In the genomic region with DNA sequence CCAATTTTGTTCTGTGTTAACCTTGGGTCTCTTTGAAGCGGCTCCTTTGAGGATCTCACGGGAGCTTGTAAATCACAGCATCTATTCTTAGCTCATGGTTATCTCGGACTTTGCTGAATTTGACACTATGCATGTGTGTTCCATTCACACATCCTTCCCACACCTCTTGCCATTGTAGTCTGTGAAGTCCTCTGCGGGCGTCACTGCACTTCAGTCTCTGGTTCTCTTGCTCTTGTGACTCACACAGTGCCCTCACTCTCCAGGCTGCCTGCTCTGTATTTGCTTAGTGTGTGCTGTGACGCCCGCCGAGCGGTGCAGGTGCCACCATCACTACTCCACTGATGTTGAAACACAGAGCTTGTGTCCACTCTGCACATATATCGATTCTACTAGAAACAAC, we compare ENCODE assay signal across 24 mouse cellular contexts.
DNase-seq lines count a peak whose midpoint lies in the region; ATAC-seq lines count a peak whose summit lies in the region.
"Had no signal": no experiment of that assay in that cellular context is flagged by ENCODE, and none has a peak within 500 bp of the region (broad histone marks: within the 10 kb centered on the region; RNA-seq: fewer than 3 reads in every experiment).

No protein-coding gene starts in this region.

- WGBS in heart, embryonic 11.5 days (ENCODE audit: insufficient replicate concordance): 53% methylated on average over 10 of the region's 10 CpGs
- 51% methylated on average over 10 of the region's 10 CpGs for WGBS in heart, embryonic 16.5 days

- ATAC-seq in frontal cortex, adult (ENCODE audit: low TSS enrichment): peak; percentile 49
- peak; percentile 42; the same call in 1 of the 2 replicates for ATAC-seq in heart, embryonic 11.5 days (replicated peaks; ENCODE audit: insufficient number of reproducible peaks, low FRiP score, low TSS enrichment)
- peak; percentile 63 for ATAC-seq in heart, embryonic 16.5 days (replicated peaks; ENCODE audit: extremely low read depth, insufficient read depth, low FRiP score)
- ATAC-seq: activated CD4-positive, CD25-positive, alpha-beta regulatory T cell, adult 4 months; forebrain, embryonic 13.5 days; forebrain, embryonic 16.5 days; hindbrain, postnatal 0 days; inflammation-experienced regulatory T-cells, adult 6 months; intestine, embryonic 16.5 days had no signal

- 0 out of 2 replicates have a peak, but pooled peaks cover 2% of the 10 kb centered on the region for H3K4me1 ChIP-seq in heart, embryonic 11.5 days (ENCODE audit: control insufficient read depth, insufficient read depth, low read length)
- H3K4me1 ChIP-seq in heart, embryonic 16.5 days (ENCODE audit: control insufficient read depth, insufficient read depth, low read length): peaks cover 7% of the 10 kb centered on the region

- H3K36me3 ChIP-seq in heart, embryonic 11.5 days (ENCODE audit: control insufficient read depth, insufficient read depth, low read length): no peaks in the 10 kb centered on the region
- no peaks in the 10 kb centered on the region for H3K36me3 ChIP-seq in heart, embryonic 16.5 days (ENCODE audit: control insufficient read depth, insufficient read depth)
- H3K36me3 ChIP-seq: forebrain, embryonic 10.5 days had no signal

- no peak overlapping the region for H3K9ac ChIP-seq in heart, embryonic 11.5 days (ENCODE audit: low read depth, low read length)
- no peak overlapping the region for H3K9ac ChIP-seq in heart, embryonic 16.5 days (ENCODE audit: low read length)
- H3K9ac ChIP-seq: forebrain, embryonic 13.5 days; hindbrain, embryonic 14.5 days had no signal

- H3K9me3 ChIP-seq in heart, embryonic 11.5 days (replicated peaks; ENCODE audit: control insufficient read depth, low read length): no peaks in the 10 kb centered on the region
- H3K9me3 ChIP-seq in heart, embryonic 16.5 days (replicated peaks; ENCODE audit: control insufficient read depth, low read length): no peaks in the 10 kb centered on the region
- H3K9me3 ChIP-seq: forebrain, embryonic 10.5 days; forebrain, embryonic 13.5 days had no signal

- no peak overlapping the region for H3K4me3 ChIP-seq in heart, embryonic 11.5 days (ENCODE audit: low read depth, low read length)
- no peak overlapping the region for H3K4me3 ChIP-seq in heart, embryonic 16.5 days (ENCODE audit: low read length)
- H3K4me3 ChIP-seq: forebrain, embryonic 10.5 days; forebrain, embryonic 13.5 days had no signal

- intact Hi-C loops in heart, postnatal 36 days (cut with DNase I): no loop called here
- intact Hi-C loops in heart, postnatal 25 days (cut with DNase I): no loop called here

- H3K4me2 ChIP-seq in heart, embryonic 11.5 days: no peak overlapping the region
- no peak overlapping the region for H3K4me2 ChIP-seq in heart, embryonic 16.5 days (ENCODE audit: low read depth, low read length)
- H3K4me2 ChIP-seq: forebrain, embryonic 13.5 days; hindbrain, embryonic 14.5 days had no signal

- no peak overlapping the region for H3K27ac ChIP-seq in heart, embryonic 11.5 days (ENCODE audit: low read depth, low read length)
- no peak overlapping the region for H3K27ac ChIP-seq in heart, embryonic 16.5 days (ENCODE audit: low read length)
- H3K27ac ChIP-seq: forebrain, embryonic 10.5 days; forebrain, embryonic 13.5 days; hindbrain, embryonic 14.5 days; hindbrain, postnatal 0 days had no signal

- DNase-seq in frontal cortex, postnatal 10 days (ENCODE audit: low spot score in 2 of 2): no peak
- DNase-seq in heart, postnatal 36 days: no peak
- no peak for DNase-seq in heart, postnatal 25 days (ENCODE audit: low spot score)
- DNase-seq in brain, adult 2 months (ENCODE audit: low read depth, low spot score): peak; percentile 52
- DNase-seq: adrenal gland, adult 8-10 months; adrenal gland, postnatal 25 days; cerebellum, adult 18-20 months; cerebellum, adult 9-10 months; cerebellum, postnatal 14 days; gastrocnemius, postnatal 25 days; heart, postnatal 14 days; kidney, adult 18-20 months; kidney, adult 9 months had no signal

- no peaks in the 10 kb centered on the region for H3K27me3 ChIP-seq in heart, embryonic 11.5 days (ENCODE audit: control insufficient read depth, insufficient read depth, low read length)
- H3K27me3 ChIP-seq in heart, embryonic 16.5 days (ENCODE audit: control insufficient read depth, insufficient read depth, low read length): no peaks in the 10 kb centered on the region
- H3K27me3 ChIP-seq: forebrain, embryonic 13.5 days had no signal
